Mouse (Mus musculus): ENCODE measurements at regions not wholly inside any gene's neighbourhood (a gene's known extent, or its start where the extent isn't known, plus 50 kb on each side); places are given as distances from the start of the nearest gene placed in this dataset.

DNA sequence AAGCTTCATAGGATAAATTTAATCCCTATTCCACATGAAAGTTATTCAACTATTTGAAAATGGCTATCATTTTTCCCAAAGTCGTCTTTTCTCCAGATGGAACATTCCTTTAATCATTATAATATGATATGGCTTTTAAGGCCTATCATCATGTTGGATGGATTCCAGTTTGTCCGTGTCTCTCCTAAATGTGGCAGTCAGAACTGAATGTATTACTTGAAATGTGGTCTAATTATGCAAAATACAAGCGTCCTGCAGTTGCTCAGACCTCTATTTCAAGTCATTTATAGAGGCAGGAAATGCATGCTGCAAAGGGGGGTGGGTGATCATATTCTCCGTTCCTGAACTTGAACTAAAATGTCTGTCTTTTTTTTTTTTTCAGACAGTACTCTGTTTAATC lies 88.5 kb upstream of the Adgrl2 start:
- DNase-seq (ENCODE audit: low read depth, low spot score), result no peak

DNA sequence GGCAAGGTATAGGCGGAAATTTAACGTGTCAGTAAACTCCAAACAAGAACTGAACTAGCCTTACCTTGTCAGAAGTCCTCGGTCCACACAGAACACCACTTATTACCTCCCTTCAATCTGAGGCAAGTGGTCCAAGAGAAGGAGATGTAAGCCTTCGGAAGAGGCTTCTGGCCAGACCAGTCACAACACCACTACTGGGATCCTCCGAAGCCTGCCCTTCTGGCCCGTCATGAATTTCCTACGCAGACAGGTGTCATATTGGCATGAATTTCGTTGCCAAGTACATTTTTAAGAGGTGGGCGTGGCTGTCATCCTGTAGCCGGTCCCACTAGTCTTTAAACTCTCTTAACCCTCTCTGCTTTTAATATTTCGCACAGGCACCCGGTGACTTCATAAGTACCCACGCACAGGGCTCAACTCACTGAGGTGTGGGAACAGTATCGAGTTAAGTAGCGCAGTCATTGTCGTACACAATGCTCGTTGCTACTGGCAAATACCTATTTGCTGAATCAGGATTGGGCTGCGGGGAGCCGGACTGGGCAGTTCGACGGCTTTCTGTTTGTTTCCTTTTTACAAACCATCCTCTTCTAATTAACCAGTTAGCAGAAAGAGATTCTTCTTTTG lies 86.7 kb upstream of the Adgrl2 start:
- no peak for DNase-seq (ENCODE audit: low read depth, low spot score)

DNA sequence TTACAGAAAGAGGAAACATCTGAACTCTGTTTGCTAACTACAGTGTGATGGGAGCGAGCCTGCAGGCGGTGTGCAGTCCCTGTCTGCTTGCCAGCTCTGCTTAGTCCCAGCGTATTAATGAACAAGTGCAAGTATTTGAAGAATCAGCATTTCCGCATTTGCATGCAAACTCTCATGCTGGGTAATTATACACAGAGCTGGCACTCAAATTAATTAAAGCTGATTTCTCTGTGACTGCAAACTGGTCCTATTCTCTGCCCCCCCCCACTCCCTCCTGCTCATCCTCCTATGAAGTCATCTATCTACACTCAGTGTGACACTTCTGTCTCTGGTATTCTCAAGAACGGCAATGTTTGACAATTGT lies 85.1 kb upstream of the Adgrl2 start:
- no peak for DNase-seq (ENCODE audit: low read depth, low spot score)

DNA sequence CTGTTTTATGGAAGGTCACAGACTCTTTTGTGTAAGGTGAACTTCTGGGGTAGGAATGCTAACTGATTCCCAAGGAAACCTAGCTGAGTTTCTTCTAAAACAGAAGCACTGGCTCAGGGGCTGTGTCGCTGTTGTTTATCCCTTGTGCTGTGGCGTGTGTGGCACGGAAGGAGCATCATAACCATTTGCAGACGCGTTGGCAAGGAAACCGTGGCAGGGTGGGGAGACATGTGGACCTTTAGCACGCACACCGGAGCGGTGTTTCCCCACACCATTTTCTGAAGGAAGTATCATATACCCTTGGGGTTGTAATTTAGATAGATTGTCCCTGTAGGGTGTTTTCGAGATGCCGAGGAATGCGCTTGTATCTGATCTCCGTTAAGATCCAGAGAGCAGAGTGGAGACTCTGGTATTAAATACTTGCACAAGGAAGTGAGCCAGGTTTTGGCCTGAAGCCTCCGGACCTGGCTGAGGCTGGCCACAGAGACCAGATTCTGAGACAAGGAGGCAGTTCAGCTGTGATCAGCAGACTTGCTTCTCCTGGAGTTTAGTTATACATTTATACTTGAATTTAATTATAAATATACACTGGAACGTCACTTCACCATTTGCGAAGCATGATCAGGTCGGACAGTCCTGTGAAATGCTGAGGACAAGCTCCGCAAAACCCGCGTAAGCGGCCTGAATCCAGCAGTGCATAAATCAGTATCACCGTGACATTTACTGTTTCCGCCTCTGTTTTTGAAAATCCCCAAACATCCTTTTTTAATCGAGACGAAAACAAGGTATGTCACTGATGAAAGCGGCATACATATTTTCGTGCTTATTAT lies 84.5 kb upstream of the Adgrl2 start:
- no peak for DNase-seq (ENCODE audit: low read depth, low spot score)

DNA sequence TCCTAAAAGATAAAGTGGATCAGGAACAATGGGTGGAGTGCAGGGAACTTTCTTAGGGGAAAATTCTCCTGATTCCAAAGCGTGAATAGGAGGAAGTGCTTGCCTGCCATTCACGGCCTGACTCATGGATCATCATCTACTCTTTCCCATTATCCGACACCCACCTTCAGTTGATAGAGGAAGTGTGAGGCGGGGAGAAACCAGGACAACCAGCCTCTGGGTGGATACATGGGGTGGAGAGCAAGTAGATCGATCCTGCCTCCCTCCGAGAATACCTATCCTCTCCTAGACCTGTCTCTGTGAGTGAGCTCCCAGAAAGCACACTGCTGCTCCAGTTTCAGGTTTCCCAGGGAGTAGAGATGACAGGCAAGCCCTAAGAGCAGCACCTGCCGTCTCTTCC lies 79.8 kb upstream of the Adgrl2 start:
- DNase-seq (ENCODE audit: low read depth, low spot score), result no peak

DNA sequence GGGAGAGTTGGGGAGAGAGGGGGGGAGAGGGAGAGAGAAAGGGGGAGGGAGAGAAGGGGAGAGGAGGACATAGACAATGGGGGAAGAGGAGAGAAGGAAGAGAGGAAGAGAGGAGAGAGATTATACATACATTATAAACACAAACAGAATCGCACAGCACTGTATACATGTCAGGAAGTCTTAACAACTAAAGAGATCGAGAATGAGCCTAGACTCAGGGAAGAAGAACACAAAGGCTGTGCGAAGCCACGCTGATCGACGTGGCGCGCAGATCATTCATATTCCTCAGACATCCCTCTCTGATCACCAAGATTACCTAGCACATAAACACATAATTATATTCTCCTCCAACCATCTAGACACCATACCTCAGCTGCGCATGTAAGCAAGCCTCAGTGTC lies 79.1 kb upstream of the Adgrl2 start:
- DNase-seq (ENCODE audit: low read depth, low spot score), result no peak

DNA sequence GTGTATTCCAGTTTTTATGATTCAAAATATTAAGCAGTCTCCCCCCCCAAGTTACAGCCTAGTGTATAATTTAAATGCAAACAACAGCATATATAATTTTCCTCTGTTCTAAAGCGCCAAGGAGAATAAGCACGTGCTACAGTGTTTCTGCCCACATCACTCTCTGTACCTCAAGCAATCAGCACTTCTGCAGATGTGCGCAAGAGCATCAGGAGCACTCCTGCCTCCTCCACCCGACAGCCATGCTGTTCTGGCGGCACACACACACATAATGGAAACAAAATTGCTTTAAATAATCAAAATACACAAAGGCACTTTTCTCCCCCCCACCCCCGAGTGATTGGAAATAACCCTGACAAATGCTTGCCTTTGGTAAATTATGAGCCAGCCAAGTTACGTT lies 78.5 kb upstream of the Adgrl2 start:
- DNase-seq (ENCODE audit: low read depth, low spot score), result no peak

DNA sequence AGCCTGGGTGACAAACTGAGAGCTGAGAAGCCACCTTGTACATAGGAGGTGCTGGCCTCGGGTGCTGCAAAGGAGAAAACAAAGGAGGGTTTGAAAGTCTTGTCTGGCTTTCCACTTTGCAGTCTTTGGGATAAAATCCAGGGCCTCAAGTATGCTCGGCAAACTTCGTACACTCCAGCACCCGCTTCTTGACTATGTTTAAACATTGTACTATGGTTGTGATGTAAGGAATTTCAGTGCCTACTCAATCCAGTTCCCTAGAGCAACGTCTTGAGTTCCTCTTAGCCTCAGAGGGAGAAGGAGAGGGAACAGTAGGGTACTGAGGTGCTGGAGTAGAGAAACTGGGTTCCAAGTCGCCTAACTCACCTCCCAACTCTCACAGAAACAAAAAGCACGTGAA lies 77.4 kb upstream of the Adgrl2 start:
- DNase-seq (ENCODE audit: low read depth, low spot score), result no peak

DNA sequence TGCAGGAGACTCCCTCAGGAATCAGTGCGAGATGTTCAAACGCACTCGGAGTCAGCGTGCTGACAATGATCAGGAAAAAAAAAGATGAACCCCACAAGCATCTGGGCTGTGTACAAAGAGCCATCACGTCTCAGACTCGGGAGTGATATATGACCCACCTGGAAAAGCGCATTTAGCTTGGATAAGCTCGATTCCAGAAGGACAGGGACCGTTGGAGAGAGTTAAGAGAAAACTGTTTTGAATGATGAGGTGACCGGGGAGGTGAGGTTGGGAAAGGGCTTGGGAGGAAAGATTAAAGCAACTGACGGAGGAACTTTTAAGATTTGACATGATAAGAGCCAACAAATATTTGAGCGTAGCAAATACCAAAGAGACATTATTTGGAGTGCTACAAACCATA lies 64.7 kb upstream of the Adgrl2 start:
- DNase-seq (ENCODE audit: low read depth, low spot score), result no peak

DNA sequence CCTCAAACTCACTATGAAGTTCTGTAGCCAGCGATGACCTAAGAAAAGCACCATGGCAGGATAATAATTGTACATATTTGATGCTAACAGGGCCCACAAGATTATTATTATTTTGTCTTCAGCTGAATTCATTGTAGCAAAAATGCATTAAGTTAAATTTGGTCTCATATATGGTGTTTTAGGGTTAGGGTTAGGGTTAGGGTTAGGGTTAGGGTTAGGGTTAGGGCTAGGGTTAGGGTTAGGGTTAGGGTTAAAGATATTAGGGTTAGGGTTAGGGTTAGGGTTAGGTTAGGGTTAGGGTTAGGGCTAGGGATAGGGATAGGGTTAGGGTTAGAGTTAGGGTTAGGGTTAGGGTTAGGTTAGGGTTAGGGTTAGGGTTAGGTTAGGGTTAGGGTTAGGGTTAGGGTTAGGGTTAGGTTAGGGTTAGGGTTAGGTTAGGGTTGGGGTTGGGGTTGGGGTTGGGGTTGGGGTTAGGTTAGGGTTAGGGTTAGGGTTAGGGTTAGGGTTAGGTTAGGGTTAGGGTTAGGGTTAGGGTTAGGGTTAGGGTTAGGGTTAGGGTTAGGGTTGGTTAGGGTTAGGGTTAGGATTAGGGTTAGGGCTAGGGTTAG lies 62.0 kb upstream of the Adgrl2 start:
- peak; percentile 13 for DNase-seq (ENCODE audit: low read depth, low spot score)

DNA sequence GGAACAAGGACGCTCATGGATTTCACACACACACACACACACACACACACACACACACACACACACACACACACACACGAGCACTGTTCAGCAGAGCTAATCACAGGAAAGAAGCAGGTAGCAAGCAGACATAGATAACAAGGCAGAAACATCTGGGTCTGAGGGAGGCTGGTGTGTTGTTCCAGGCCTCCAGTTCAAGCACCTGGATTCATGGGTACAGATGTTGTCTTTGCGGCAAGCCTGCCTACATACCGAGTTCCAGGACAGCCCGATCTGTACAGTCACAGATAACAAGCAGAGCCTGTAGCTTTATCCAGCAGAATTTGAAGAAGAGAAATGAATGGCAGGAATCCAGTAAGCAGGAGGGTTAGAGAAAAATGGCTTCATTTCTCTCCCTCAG lies 55.0 kb upstream of the Adgrl2 start:
- no peak for DNase-seq (ENCODE audit: low read depth, low spot score)

DNA sequence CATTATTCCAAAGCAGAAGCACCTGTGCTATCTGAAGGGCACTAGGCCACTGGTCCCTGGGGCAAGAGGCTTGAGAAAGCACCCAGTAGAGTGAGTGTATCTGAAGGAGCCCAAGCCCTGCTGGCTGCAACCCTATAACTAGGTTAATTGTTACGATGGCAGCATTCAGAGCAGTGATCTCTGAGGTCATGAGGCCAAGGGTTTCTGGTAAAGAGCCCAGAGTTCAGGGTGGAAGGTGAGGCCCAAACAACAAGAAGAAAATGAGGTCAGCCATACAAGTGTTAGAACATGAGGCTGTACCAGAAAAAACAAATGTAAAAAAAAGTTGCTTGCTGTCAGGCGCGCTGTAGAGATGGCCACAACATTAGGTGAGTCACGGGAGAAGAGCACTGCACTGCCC lies 53.5 kb upstream of the Adgrl2 start:
- DNase-seq (ENCODE audit: low read depth, low spot score), result no peak

DNA sequence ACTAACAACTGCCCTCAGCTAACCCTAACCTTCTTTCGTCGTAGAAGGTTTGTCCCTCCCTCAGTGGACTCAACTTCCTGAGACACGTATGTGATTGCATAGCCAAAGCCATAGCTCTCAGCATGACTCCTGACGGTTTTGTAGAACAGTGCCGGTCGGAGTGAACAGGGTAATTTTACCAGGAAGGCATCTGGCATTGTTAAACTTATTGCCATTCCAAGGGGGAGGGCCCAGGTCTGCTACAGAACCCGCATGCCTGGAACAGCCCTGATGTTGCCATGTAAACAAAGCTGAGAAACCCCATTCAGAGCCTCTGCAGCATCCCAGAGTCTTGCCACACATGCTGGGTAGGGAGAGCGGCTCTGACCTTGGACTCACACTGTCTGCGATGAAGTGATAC lies 52.2 kb upstream of the Adgrl2 start:
- DNase-seq (ENCODE audit: low read depth, low spot score), result no peak

DNA sequence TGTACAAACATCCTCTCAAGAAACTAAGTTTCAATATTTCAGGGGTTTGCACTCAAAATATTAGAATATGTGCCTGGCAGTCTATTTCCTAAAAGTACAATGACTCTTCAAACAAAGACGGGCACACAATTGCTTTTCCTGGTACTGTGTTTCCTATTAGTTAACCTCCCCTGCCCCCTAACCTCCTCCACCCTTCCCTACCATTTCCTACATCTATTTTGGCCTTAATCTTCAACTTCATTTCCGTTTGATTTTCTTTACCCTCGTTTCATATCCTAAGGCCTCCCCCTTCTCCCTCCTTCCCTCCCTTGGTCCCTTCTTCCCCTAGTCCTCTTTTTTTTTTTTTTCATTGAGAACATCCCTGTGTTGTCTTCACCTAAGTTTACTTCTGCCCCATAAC lies 50.8 kb upstream of the Adgrl2 start:
- DNase-seq (ENCODE audit: low read depth, low spot score), result no peak
